14 mouse cellular contexts compared by ENCODE assay signal in genomic region chr11:62631138-62631537, GRCm38 (mm10). TPM values are rescaled to one million over a fixed set of nuclear protein-coding genes. Genes with fewer than 3 reads are reported as not detected.
DNase-seq lines count a peak whose midpoint lies in the region; ATAC-seq lines count a peak whose summit lies in the region.
"Had no signal": no experiment of that assay in that cellular context is flagged by ENCODE, and none has a peak within 500 bp of the region (broad histone marks: within the 10 kb centered on the region; RNA-seq: fewer than 3 reads in every experiment).

No protein-coding gene starts in this region.

- H3K27ac ChIP-seq in heart, embryonic 10.5 days: peak overlapping the region; percentile 87; the same call in 1 of the 2 replicates
- no peak overlapping the region for H3K27ac ChIP-seq in neural tube, embryonic 12.5 days
- peak overlapping the region; percentile 85 for H3K27ac ChIP-seq in midbrain, embryonic 10.5 days (replicated peaks)
- H3K27ac ChIP-seq: liver, embryonic 12.5 days had no signal

- peaks cover 8% of the 10 kb centered on the region for H3K36me3 ChIP-seq in heart, embryonic 10.5 days
- H3K36me3 ChIP-seq in neural tube, embryonic 12.5 days: no peaks in the 10 kb centered on the region
- H3K36me3 ChIP-seq in midbrain, embryonic 10.5 days: 0 out of 2 replicates have a peak, but pooled peaks cover 8% of the 10 kb centered on the region
- H3K36me3 ChIP-seq: liver, embryonic 12.5 days had no signal

- peaks cover 64% of the 10 kb centered on the region for H3K4me1 ChIP-seq in heart, embryonic 10.5 days
- peaks cover 37% of the 10 kb centered on the region for H3K4me1 ChIP-seq in neural tube, embryonic 12.5 days
- peaks cover 48% of the 10 kb centered on the region for H3K4me1 ChIP-seq in midbrain, embryonic 10.5 days

- H3K9ac ChIP-seq in neural tube, embryonic 12.5 days: no peak overlapping the region

- H3K9me3 ChIP-seq in heart, embryonic 10.5 days: no peaks in the 10 kb centered on the region
- no peaks in the 10 kb centered on the region for H3K9me3 ChIP-seq in neural tube, embryonic 12.5 days
- H3K9me3 ChIP-seq in midbrain, embryonic 10.5 days (replicated peaks): no peaks in the 10 kb centered on the region
- H3K9me3 ChIP-seq: liver, embryonic 12.5 days had no signal

- WGBS in heart, embryonic 10.5 days: 51% methylated on average over 4 of the region's 4 CpGs
- WGBS in neural tube, embryonic 12.5 days: 26% methylated on average over 4 of the region's 4 CpGs
- 23% methylated on average over 4 of the region's 4 CpGs for WGBS in midbrain, embryonic 10.5 days

- H3K27me3 ChIP-seq in heart, embryonic 10.5 days (ENCODE audit: insufficient read depth, poor library complexity, severe bottlenecking): no peaks in the 10 kb centered on the region
- no peaks in the 10 kb centered on the region for H3K27me3 ChIP-seq in neural tube, embryonic 12.5 days (replicated peaks)
- H3K27me3 ChIP-seq in midbrain, embryonic 10.5 days (ENCODE audit: low read depth, poor library complexity, severe bottlenecking): no peaks in the 10 kb centered on the region
- H3K27me3 ChIP-seq: liver, embryonic 12.5 days had no signal

- no peak for DNase-seq in heart, embryonic 10.5 days (ENCODE audit: low spot score)
- no peak for DNase-seq in heart, postnatal 10 days
- no peak for DNase-seq in neural tube, embryonic 10.5 days (ENCODE audit: extremely low spot score, low spot score)
- no peak for DNase-seq in midbrain, embryonic 10.5 days (ENCODE audit: low spot score)
- DNase-seq in urinary bladder, postnatal 14 days (ENCODE audit: low spot score): no peak
- DNase-seq in left cerebral cortex, postnatal 4 days: no peak
- DNase-seq in thymus, postnatal 36 days: no peak
- DNase-seq: cerebellum, adult 8-10 months; gastrocnemius, postnatal 25 days; kidney, adult 8-10 months; lung, postnatal 14 days; right cerebral cortex, adult 18-20 months had no signal

- H3K4me3 ChIP-seq in heart, embryonic 10.5 days: no peak overlapping the region
- H3K4me3 ChIP-seq in neural tube, embryonic 12.5 days: no peak overlapping the region
- H3K4me3 ChIP-seq in midbrain, embryonic 10.5 days: 0 out of 2 replicates have a peak overlapping the region, but pooled peaks have one; percentile 45
- H3K4me3 ChIP-seq: liver, embryonic 12.5 days had no signal

- peak overlapping the region; percentile 49; the same call in 1 of the 2 replicates for H3K4me2 ChIP-seq in neural tube, embryonic 12.5 days (replicated peaks)

- intact Hi-C loops in heart, postnatal 10 days (cut with DNase I): no loop called here
- intact Hi-C loops in left cerebral cortex, postnatal 4 days (cut with DNase I): no loop called here

- ATAC-seq in neural tube, embryonic 12.5 days (ENCODE audit: low FRiP score, low read depth): no peak
- ATAC-seq: liver, embryonic 12.5 days had no signal

RNA-seq across cellular contexts. Expression of gene Lrrc75a, which starts 17.2 kb away (rescaled TPM):
- polyA plus RNA-seq in heart, embryonic 10.5 days (2016; fragmentation: Nextera tagmentation; extraction: Ambion mirVana): 14.9 and 17.2 TPM in 2 replicates
- total RNA-seq in heart, postnatal 10 days (2021): 10 to 100 TPM; 12.0 to 12.3 TPM
- 14.2 and 15.9 TPM in 2 replicates for polyA plus RNA-seq in neural tube, embryonic 12.5 days (2016; fragmentation: Nextera tagmentation; extraction: Ambion mirVana)
- 10.6 and 10.8 TPM in 2 replicates for polyA plus RNA-seq in midbrain, embryonic 10.5 days (2016; fragmentation: Nextera tagmentation; extraction: Ambion mirVana)
- total RNA-seq in left cerebral cortex, postnatal 4 days (2021): 10 to 100 TPM; 14.4 to 16.7 TPM

RNA-seq across cellular contexts. Expression of gene Mmgt2, which starts 17.3 kb away (rescaled TPM):
- 40.5 and 49.6 TPM in 2 replicates for polyA plus RNA-seq in heart, embryonic 10.5 days (2016; fragmentation: Nextera tagmentation; extraction: Ambion mirVana)
- 10 to 100 TPM; 10.8 to 15.8 TPM for total RNA-seq in heart, postnatal 10 days (2021)
- polyA plus RNA-seq in neural tube, embryonic 12.5 days (2016; fragmentation: Nextera tagmentation; extraction: Ambion mirVana): 30.8 and 34.7 TPM in 2 replicates
- 38.7 and 40.9 TPM in 2 replicates for polyA plus RNA-seq in midbrain, embryonic 10.5 days (2016; fragmentation: Nextera tagmentation; extraction: Ambion mirVana)
- 10 to 100 TPM; 18.1 to 19.6 TPM for total RNA-seq in left cerebral cortex, postnatal 4 days (2021)

RNA-seq across cellular contexts. Expression of gene Trpv2, which starts 56.9 kb away (rescaled TPM):
- 4.2 and 5.9 TPM in 2 replicates for polyA plus RNA-seq in heart, embryonic 10.5 days (2016; fragmentation: Nextera tagmentation; extraction: Ambion mirVana)
- total RNA-seq in heart, postnatal 10 days (2021): 1 to 10 TPM; 4.3 to 4.5 TPM
- 16.0 and 18.0 TPM in 2 replicates for polyA plus RNA-seq in neural tube, embryonic 12.5 days (2016; fragmentation: Nextera tagmentation; extraction: Ambion mirVana)
- polyA plus RNA-seq in midbrain, embryonic 10.5 days (2016; fragmentation: Nextera tagmentation; extraction: Ambion mirVana): 3.5 and 6.4 TPM in 2 replicates
- 10 to 100 TPM; 36.9 to 40.4 TPM for total RNA-seq in left cerebral cortex, postnatal 4 days (2021)
